Comparison of ENCODE assay signal across 13 mouse cellular contexts in the genomic region with DNA sequence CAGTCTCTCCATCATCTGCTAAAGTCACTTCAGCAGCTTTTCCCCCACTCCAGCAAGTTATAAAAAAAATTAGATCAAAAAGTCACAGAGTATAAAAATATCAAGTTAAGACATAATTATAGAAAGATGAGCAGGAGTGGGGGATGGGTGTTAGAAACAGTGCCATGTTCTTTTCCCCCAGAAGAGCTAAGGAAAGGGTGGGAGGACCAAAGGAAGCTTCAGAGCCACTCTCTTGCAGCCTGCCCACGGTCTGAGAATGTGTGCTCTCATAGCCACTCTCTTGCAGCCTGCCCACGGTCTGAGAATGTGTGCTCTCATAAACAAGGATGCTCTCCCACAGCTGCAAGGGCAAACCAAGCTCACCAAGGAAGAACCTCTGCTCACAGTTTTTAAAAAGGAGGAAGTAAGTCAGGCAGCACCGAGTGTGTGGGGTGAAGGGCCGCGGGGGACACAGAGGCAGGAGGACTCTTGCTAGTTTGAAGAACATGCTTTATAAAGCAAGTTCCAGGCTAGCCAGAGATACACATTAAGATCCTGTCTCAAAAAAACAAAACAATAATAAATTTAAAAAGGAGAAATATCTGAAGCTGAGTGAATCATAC.
DNase-seq lines count a peak whose midpoint lies in the region.
"Had no signal": no experiment of that assay in that cellular context is flagged by ENCODE, and none has a peak within 500 bp of the region (broad histone marks: within the 10 kb centered on the region; RNA-seq: fewer than 3 reads in every experiment).

No protein-coding gene starts in this region.

- peak; percentile 33 to 37 for DNase-seq in frontal cortex, adult 2 months (ENCODE audit: extremely low spot score in 1 of 2, low spot score in 1 of 2)
- DNase-seq in frontal cortex, postnatal 10 days (ENCODE audit: low spot score in 2 of 2) = no peak
- DNase-seq in lung, postnatal 36 days = peak; percentile 26
- no peak for DNase-seq in lung, postnatal 10 days
- peak; percentile 79 for DNase-seq in A20 (ENCODE audit: low read depth, low spot score)
- DNase-seq in c-Kit-positive CD71-negative TER-119-negative erythroid progenitor cells, embryonic 14.5 days (ENCODE audit: low read depth) = peak; percentile 9
- DNase-seq in layer of hippocampus, adult 18-20 months (ENCODE audit: low spot score in 2 of 2) = no peak
- no peak for DNase-seq in kidney, postnatal 10 days
- DNase-seq: adrenal gland, adult 2 months; cerebellum, adult 9-11 months; gastrocnemius, adult 2 months; heart, postnatal 14 days; lung, adult 18-20 months had no signal

Comparison
In these comparisons a context has a peak if more than half of its experiments do, and no peak if none do; other contexts are left out.
1. DNase-seq: peak in frontal cortex, adult 2 months (2 of 2), lung, postnatal 36 days (single experiment), A20 (single experiment) and c-Kit-positive CD71-negative TER-119-negative erythroid progenitor cells, embryonic 14.5 days (single experiment); none in frontal cortex, postnatal 10 days (0 of 2), lung, postnatal 10 days (single experiment), layer of hippocampus, adult 18-20 months (0 of 2) and kidney, postnatal 10 days (single experiment).